Mouse (Mus musculus): ENCODE measurements around the gene Rbl2.

The Rbl2 gene

GRCm38 (mm10) chr8:91069834-91070233, at the start of gene Rbl2:
Gene Rbl2, plus strand, starts transcription at chr8:91070057.
- peak; percentile 87 for DNase-seq (ENCODE audit: low read depth, low spot score)

GRCm38 (mm10) chr8:91034417-91034816, 35.4 kb upstream of the Rbl2 start:
- DNase-seq (ENCODE audit: low read depth, low spot score) = no peak

- no peak for DNase-seq (ENCODE audit: low read depth, low spot score)
These were observed 33.0 kb upstream of the Rbl2 start for GRCm38 (mm10) chr8:91036905-91037304.

DNA sequence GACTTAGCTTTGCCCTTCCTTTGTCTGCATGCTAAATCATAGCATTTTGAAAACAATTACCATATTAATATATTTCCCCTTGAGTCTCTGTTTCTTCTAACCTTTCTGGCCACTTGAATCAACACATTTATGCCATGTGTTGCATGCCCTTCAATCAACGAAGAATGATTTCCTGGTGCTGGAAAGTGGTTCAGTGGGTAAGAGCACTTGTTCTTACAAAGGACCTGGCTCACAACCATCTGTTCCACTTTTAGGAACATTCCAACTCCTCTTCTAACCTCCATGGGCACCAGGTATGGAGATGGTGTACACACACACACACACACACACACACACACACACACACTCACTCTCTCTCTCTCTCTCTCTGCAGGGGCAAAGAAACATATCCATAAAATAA, 31.2 kb upstream of the Rbl2 start:
- no peak for DNase-seq (ENCODE audit: low read depth, low spot score)

DNA sequence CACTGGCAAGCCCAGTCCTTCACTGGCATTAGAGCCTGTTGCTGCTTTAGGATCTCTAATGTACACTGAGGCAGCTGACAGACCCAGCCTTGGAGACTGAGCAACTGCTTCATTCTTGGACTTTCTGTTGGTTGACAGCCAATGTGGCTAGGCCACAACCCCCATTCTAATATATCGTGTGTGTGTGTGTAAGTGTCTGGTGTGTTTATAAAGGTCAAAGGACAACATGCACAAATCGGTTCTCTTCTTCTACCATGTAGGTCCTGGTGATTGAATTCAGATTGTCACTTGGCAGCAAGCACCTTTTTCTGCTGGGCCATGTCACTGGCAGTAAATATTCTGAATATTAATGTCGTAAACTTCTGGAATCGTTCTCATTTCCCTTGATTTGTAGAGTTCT, 23.5 kb upstream of the Rbl2 start:
- no peak for DNase-seq (ENCODE audit: low read depth, low spot score)

DNA sequence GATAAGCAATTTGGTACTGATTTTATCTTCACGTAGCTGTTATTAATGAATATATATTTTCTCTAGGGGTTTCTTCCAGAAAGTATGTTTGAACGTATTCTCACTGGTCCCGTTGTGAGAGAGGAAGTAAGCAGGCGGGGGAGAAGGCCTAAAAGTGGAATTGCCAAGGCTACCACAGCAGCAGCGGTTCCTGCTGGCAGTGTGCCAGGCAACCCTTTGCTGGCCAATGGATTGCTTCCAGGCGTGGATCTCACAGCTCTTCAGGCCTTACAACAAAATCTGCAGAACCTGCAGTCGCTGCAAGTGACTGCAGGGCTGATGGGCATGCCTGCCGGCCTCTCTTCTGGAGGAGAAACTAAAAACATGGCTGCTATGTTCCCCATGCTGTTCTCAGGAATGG, 18.8 kb upstream of the Rbl2 start:
- peak; percentile 43 for DNase-seq (ENCODE audit: low read depth, low spot score)

GRCm38 (mm10) chr8:91054418-91054817, 15.4 kb upstream of the Rbl2 start:
- no peak for DNase-seq (ENCODE audit: low read depth, low spot score)

DNA sequence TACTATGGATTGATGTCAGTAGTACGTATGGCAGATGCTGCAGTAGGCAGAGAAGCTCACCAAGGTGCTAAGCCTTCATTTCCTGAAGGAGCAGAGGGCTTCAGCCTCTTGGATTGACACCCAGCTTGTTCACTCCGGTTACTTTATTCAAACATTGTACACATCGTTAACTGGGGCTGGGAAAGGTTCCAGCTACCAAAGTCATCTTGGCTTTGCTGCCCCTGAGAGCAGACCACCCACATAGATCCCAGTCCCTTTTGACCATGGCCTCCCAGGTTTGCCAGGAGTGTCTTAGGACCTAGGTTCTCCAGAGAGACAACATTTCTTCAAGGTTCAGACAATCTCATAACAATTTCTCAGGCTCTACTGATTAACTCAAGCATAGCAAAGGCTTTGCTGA, 13.0 kb upstream of the Rbl2 start:
- no peak for DNase-seq (ENCODE audit: low read depth, low spot score)

DNA sequence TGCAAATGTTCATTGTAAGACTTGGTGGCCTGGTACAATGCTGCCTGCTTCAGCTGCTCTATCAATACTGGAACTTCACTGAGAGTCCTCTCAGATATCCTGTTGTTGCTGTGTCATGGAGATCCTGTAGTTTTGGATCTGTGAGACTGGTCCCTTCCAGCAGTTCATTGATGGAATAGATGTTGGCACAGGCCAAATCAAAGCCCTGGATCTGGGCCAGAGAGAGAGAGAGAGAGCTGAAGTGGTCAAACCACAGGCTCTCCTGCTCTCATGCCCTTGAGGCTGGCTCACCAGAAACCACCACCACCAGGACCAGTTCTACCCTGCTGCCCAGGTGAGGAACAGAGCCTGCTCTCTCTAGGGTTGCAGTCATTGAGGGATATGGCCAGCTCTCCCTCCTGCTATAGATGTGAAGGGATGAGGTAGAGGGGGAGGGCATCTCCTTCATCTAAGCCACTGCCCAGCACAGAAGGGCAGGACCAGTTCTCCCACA, 10.7 kb upstream of the Rbl2 start:
- no peak for DNase-seq (ENCODE audit: low read depth, low spot score)

DNA sequence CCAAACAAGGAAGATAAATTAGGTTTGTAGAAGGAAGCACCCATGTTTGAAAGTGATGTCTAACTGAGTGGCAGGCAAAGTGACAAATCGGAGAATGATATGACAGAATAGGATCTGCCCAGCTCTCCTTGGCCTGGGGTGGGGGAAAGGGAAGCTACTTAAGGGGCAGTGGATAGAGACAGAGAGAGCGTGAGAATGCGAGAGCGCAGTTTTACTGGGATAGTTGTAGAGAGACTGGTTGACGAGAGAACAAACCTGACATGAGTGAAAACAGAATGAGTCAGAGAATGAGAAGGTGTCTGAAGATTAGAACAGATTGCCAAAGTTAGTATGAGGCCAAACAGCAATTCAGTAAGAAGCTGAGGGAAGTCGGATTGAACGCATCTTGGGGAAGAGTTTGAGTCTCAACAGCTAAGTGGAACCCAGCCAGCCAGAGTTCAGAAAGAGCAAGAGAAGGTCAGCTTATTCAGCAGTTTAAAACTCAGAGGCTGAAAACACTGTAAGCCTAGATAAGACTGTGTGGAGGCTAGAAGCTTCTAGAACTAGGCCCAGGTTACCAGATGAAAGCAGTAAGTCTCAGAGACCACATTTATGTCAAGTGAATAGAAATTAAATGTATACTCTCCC, 9.9 kb upstream of the Rbl2 start:
- no peak for DNase-seq (ENCODE audit: low read depth, low spot score)

DNA sequence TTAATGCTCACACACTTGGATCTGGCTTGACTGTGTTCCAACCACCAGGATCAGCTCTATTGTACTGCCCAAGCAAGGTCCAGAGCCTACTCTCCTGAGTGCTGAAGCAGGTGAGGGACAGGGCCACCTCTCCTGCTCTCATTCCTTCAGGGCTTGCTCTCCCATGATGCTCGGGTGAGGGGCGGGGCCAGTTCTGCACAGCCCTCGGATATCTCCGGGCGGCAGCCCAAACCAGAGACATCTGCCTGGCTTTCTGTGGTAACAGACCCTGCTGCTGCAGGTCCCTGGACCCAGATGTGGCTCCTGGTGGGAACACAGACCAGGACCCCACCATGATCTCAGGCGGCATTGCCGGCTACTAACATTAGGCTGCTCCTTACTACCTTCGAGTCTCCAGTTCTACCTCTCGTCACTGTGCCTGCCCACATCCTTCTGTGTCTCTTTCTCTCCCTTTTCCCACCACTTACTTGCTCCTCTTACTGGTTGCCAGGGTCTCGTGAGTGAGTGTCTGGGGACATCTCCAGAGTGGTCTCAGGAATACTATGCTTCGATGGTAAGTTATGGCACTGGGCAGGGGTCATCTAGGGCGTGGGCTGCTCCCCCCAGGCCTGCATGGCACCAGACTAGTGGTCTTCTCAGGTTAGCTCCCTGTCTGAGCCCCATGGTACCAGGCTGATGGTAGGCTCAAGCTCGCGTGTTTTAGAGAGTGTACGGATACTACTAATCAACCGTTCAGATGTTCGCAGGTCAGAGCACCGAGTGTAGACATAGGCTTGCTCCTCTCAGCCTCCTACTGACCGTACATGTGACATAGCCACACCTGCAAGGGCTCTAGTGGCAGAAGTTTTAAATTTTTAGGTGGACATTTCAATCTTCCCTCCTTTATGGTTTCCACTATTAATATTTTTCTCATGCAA, 9.0 kb upstream of the Rbl2 start:
- no peak for DNase-seq (ENCODE audit: low read depth, low spot score)

DNA sequence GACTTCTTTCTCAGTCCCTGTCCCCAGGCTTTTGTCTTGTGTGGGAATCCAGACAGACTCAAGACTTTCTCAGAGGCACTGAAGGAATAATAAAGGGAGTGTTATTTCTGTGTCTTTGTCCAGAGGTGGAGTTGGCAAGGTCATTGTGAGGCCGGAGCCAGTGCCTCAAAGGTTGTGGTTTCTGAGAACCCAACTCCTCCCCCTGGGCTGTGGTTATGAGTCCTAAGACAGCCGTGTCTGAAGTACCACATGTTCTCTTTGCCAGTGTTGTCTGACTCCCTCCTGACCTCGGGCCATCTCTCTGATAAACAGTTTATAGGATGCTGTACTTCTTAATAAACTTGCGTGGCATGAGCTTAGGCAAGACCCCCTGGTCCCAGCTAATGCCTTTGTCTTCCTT, 4.7 kb upstream of the Rbl2 start:
- no peak for DNase-seq (ENCODE audit: low read depth, low spot score)

DNA sequence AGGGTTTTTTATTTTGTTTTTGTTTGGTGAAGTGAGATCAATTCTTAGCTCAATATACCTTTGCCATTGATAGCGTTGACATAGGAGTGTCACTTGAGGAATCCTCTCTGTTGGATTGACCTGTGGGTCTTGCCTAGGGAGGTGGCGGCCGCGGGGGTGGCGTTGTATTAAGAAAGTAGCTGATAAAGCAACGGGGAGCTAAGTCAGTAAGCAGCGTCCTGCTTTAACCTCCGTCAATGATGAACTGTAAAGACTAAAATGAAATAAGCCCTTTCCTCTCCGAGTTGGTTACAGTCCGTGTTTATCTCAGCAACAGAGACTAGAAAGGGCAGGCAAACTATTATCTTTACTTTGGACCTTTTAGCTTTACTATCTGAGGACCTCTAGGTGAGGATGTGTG, 450 bp upstream of the Rbl2 start:
- DNase-seq (ENCODE audit: low read depth, low spot score) = no peak

DNA sequence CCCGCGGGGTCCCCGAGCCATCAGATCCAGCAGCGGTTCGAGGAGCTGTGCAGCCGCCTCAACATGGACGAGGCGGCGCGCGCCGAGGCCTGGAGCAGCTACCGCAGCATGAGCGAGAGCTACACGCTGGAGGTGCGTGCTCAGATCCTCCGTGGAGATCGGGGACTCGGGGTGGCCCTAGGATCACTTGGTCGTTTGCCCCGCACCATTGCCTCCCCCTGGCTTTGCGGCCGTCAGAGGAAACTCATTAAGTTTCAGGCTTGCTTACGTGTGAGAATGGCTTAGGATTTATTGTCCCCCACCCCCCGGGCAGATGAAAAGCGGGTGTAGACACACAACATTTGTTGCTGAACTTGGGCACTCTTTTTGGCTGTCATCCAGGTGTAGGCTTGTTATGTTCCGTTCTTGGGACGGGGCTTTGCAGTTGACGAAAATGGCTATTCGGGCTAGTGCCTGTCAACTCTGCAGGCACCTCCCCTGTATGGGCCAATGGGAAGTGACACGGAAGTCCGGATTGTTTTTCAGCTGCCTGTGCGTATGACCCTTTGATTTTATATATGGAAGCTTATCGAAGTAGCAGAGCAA, 510 bp downstream of the Rbl2 start:
- peak; percentile 93 for DNase-seq (ENCODE audit: low read depth, low spot score)

GRCm38 (mm10) chr8:91077077-91077867, 7.4 kb downstream of the Rbl2 start:
- no peak for DNase-seq (ENCODE audit: low read depth, low spot score)

DNA sequence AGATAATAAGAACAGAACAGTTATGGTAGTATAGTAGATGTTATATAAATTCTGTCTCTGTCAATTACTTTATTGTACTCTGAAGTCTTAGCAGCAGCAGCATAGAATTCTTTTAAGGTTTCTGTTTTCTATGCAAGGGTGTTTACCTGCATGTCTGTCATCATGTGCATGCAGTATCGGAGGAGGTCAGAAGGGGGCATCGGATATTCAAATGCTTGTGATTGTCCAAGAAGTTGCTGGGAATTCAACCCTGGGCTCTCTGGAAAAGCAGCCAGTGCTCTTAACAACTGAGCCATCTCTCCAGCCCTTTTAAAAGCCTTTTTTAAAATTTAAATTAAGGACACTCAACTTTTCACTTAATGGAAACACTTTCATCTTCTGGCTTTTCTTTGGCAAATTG, 9.8 kb downstream of the Rbl2 start:
- DNase-seq (ENCODE audit: low read depth, low spot score) = no peak

DNA sequence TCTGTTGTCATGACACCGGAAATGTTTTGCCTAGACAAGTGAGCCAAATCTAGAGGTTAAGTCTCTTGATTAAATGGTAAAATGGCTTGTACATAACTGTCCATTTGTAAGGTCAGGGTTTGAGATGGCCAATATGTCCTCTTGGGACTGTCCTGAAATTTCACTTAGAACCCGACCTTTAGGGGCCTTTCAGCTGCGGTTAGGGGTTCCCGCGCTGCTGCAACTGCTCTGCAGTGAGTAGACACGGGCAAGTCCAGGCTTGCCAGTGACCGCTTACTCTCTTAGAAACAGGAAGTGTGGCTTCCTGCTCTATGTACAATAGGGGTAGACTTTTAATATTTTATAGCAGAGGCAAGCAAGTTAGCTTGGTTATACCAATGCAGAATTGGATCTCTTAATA, 12.1 kb downstream of the Rbl2 start:
- no peak for DNase-seq (ENCODE audit: low read depth, low spot score)

DNA sequence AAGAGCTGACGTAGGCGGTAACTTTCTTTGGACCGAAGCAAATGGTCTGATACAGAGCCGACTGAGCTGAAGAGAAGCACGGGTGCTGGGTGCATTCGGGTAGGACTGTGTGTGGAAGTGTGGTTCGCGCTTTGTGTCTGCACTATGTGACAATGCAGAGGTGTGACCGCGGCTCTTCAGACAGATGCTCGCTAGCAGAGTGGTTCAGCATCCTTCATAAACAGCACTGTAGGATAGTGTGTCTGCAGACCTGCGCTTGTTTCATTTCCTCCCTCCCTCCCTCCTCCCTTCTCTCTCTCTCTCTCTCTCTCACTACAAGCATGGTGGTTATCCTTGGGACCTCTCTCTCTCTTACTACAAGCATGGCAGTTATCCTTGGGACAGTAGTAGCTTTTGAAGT, 12.6 kb downstream of the Rbl2 start:
- DNase-seq (ENCODE audit: low read depth, low spot score) = no peak

DNA sequence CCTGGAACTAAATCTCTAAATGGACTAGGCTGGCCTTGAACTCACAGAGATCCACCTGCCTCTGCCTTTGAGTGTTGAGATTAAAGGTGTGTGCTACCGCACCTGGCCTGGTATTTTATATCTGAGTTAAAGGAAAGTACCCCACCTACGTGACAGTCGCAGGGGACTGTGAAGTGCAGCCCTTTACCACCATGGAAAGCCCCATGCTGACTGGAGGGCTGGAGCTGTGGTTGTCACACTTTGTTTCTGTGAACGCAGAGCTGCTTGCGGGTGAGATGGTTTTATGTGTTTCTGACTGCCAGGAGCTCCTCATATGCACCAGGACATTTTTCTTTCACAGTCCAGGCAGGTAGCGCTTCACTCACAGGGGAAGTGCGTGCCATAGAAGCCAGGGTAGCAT, 18.6 kb downstream of the Rbl2 start:
- DNase-seq (ENCODE audit: low read depth, low spot score) = no peak

DNA sequence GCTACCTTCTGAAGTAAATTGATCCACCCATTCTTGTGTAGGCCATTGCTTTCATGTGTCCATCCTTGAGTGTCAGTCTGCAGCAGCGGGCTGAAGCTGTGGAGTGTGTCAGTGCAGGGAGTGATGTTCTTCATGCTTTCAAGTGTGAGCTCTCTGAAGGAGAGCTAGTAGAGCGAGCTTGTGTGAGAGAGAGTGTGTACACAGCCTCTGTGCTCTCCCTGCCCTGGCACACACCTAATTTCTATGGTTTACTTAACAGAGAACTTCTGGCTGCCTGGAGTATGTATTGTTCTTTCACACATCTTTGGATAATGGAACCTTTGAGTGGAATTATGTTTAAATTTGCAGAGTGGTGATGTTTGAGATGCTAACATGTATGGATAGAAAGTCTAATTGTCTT, 19.7 kb downstream of the Rbl2 start:
- no peak for DNase-seq (ENCODE audit: low read depth, low spot score)

DNA sequence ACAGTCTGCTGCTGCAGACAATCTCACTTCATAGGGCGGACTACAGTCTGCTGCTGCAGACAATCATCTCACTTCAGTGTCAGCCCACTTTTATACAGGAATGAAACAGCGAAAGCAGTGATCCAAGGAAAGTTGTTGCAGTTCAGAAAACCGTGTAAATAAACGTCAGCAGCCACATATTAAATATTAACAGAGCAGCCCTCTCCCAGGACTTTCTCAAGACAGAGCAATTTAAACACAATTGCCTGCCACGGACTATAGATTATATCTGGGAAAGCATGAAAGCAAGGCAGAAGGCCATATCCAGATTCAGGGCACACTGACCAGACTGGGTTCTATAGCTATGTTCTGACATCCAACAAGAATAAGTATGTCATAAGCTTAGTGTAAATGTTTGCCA, 24.3 kb downstream of the Rbl2 start:
- no peak for DNase-seq (ENCODE audit: low read depth, low spot score)

- no peak for DNase-seq (ENCODE audit: low read depth, low spot score)
These were observed 28.2 kb downstream of the Rbl2 start for GRCm38 (mm10) chr8:91098106-91098505.

Measured in skeletal muscle tissue, adult 2 months (tissue).